Mouse (Mus musculus) olfactory bulb, adult 2 months (tissue): ENCODE data around the gene Arhgap21.

Experiments
- CTCF ChIP-seq: fragments of 200-500 bp; IDR thresholded peaks from 2 replicates; pipeline ENCODE4 v1.5.1; 2012; ENCODE audit warnings: low read depth, mild to moderate bottlenecking, low read length, moderate library complexity; ENCODE audit not compliant: insufficient read depth
- POLR2A ChIP-seq: fragments of 200-500 bp; IDR thresholded peaks from 2 replicates; pipeline ENCODE4 v1.6.1; 2012; ENCODE audit warnings: mild to moderate bottlenecking, low read depth, low read length, moderate library complexity; ENCODE audit not compliant: insufficient read depth

GRCm38 (mm10) chr2:20901916-20902315, 66.8 kb downstream of the Arhgap21 start:
- no peak for TF ChIP-seq CTCF
- TF ChIP-seq POLR2A = no peak
